Mouse (Mus musculus) heart, embryonic 11.5 days (tissue): ENCODE measurements around the gene Phldb1. TPM values are rescaled to one million over a fixed set of nuclear protein-coding genes. Genes with fewer than 3 reads are reported as not detected.
A peak's percentile ranks its signal among the peaks of the same experiment; 100 is the strongest.

Source experiments
- ATAC-seq: fragments of 200-750 bp; cut with Nextera tagmentation; replicated peaks from 2 replicates; pipeline ENCODE4 v1.8.0; 2017; ENCODE audit warnings: moderate library complexity; ENCODE audit not compliant: insufficient number of reproducible peaks, low FRiP score, low TSS enrichment
- H3K27ac ChIP-seq: fragments of 300-500 bp; sonication (generic); 2 replicates; pipeline ENCODE4 v1.5.1; 2014; ENCODE audit warnings: mild to moderate bottlenecking, low read depth, low read length
- H3K27me3 ChIP-seq: fragments of 300-500 bp; sonication (generic); 2 replicates; pipeline ENCODE4 v1.6.1; 2014; ENCODE audit warnings: mild to moderate bottlenecking, low read length, mixed read lengths; ENCODE audit not compliant: control insufficient read depth, insufficient read depth
- H3K36me3 ChIP-seq: fragments of 300-500 bp; sonication (generic); 2 replicates; pipeline ENCODE4 v1.6.1; 2014; ENCODE audit warnings: mild to moderate bottlenecking, low read length, moderate library complexity, mixed read lengths; ENCODE audit not compliant: control insufficient read depth, insufficient read depth
- H3K4me1 ChIP-seq: fragments of 300-500 bp; sonication (generic); 2 replicates; pipeline ENCODE4 v1.6.1; 2014; ENCODE audit warnings: low read length; ENCODE audit not compliant: control insufficient read depth, insufficient read depth
- H3K4me2 ChIP-seq: fragments of 300-500 bp; sonication (generic); 2 replicates; pipeline ENCODE4 v1.6.1; 2014; ENCODE audit warnings: mild to moderate bottlenecking, moderate library complexity
- H3K4me3 ChIP-seq: fragments of 300-500 bp; sonication (generic); 2 replicates; pipeline ENCODE4 v1.5.1; 2014; ENCODE audit warnings: low read depth, low read length
- H3K9ac ChIP-seq: fragments of 300-500 bp; sonication (generic); 2 replicates; pipeline ENCODE4 v1.6.1; 2014; ENCODE audit warnings: mild to moderate bottlenecking, low read depth, low read length, moderate library complexity
- H3K9me3 ChIP-seq: fragments of 300-500 bp; sonication (generic); replicated peaks from 2 replicates; pipeline ENCODE4 v1.6.1; 2016; ENCODE audit warnings: low read length; ENCODE audit not compliant: control insufficient read depth
- WGBS: fragments of 180-500 bp; shearing (Covaris S2); extraction: QIAGEN DNeasy Blood & Tissue Kit; methylation state at CpG from one replicate; pipeline ENCODE4 v1.1.7; 2014; ENCODE audit not compliant: insufficient replicate concordance; 5-methylcytosine and 5-hydroxymethylcytosine counted together
- polyA plus RNA-seq: library from polyadenylated mRNA; unstranded; fragments of >200 nt; fragmentation: Nextera tagmentation; extraction: Ambion mirVana; gene quantifications from 2 replicates; pipeline ENCODE4 v1.2.1, GENCODE M21; 2014

The Phldb1 gene
- polyA plus RNA-seq, 1 experiment from 2014 or later, result 23.6 TPM

- H3K27ac ChIP-seq, result no peak overlapping the region
- H3K27me3 ChIP-seq, result no peaks in the 10 kb centered on the region
- no peak for ATAC-seq
- H3K4me2 ChIP-seq, result no peak overlapping the region
- H3K36me3 ChIP-seq, result peaks cover 38% of the 10 kb centered on the region
- H3K9ac ChIP-seq, result no peak overlapping the region
- H3K4me1 ChIP-seq, result no peaks in the 10 kb centered on the region
- no peak overlapping the region for H3K4me3 ChIP-seq
- no peaks in the 10 kb centered on the region for H3K9me3 ChIP-seq
- 90% methylated on average over 7 of the region's 7 CpGs for WGBS
These were observed 13.5 kb upstream of the Phldb1 start for GRCm38 (mm10) chr9:44748473-44748872.

- no peak overlapping the region for H3K4me3 ChIP-seq
- H3K27ac ChIP-seq, result no peak overlapping the region
- 88% methylated on average over 3 of the region's 3 CpGs for WGBS
- H3K4me1 ChIP-seq, result no peaks in the 10 kb centered on the region
- no peak overlapping the region for H3K9ac ChIP-seq
- H3K36me3 ChIP-seq, result peaks cover 42% of the 10 kb centered on the region
- ATAC-seq, result no peak
- H3K27me3 ChIP-seq, result no peaks in the 10 kb centered on the region
- H3K4me2 ChIP-seq, result no peak overlapping the region
- H3K9me3 ChIP-seq, result no peaks in the 10 kb centered on the region
These were observed 12.3 kb upstream of the Phldb1 start for GRCm38 (mm10) chr9:44747341-44747740.

GRCm38 (mm10) chr9:44746666-44747065 lies 11.7 kb upstream of the Phldb1 start:
- no peak for ATAC-seq
- 90% methylated on average over 3 of the region's 3 CpGs for WGBS
- H3K36me3 ChIP-seq, result peaks cover 38% of the 10 kb centered on the region

GRCm38 (mm10) chr9:44745371-44745770 lies 10.4 kb upstream of the Phldb1 start:
- Histone ChIP-seq H3K36me3 (peaks cover 33% of the 10 kb centered on the region), H3K27ac (no peak overlapping the region)
- ATAC-seq, result no peak

More at GRCm38 (mm10) chr9:44746666-44747065, 11.7 kb upstream of the Phldb1 start:
- Histone ChIP-seq H3K9me3 (no peaks in the 10 kb centered on the region), H3K4me1 (no peaks in the 10 kb centered on the region), H3K27ac (no peak overlapping the region), H3K9ac (no peak overlapping the region), H3K4me2 (no peak overlapping the region), H3K27me3 (no peaks in the 10 kb centered on the region), H3K4me3 (no peak overlapping the region)

GRCm38 (mm10) chr9:44740663-44741192 lies 5.7 kb upstream of the Phldb1 start:
- no peak overlapping the region for H3K4me3 ChIP-seq
- no peak for ATAC-seq
- 72% methylated on average over 1 of the region's 1 CpGs for WGBS
- H3K36me3 ChIP-seq, result peaks cover 13% of the 10 kb centered on the region
- H3K4me1 ChIP-seq, result peaks cover 5% of the 10 kb centered on the region; the same call in 1 of the 2 replicates
- no peak overlapping the region for H3K9ac ChIP-seq
- no peaks in the 10 kb centered on the region for H3K9me3 ChIP-seq
- no peak overlapping the region for H3K27ac ChIP-seq
- no peak overlapping the region for H3K4me2 ChIP-seq
- H3K27me3 ChIP-seq, result no peaks in the 10 kb centered on the region

More at GRCm38 (mm10) chr9:44745371-44745770, 10.4 kb upstream of the Phldb1 start:
- H3K27me3 ChIP-seq, result no peaks in the 10 kb centered on the region
- no peak overlapping the region for H3K4me3 ChIP-seq
- H3K9ac ChIP-seq, result no peak overlapping the region
- no peaks in the 10 kb centered on the region for H3K4me1 ChIP-seq
- H3K4me2 ChIP-seq, result no peak overlapping the region
- WGBS, result 93% methylated on average over 7 of the region's 7 CpGs
- H3K9me3 ChIP-seq, result no peaks in the 10 kb centered on the region

- no peaks in the 10 kb centered on the region for H3K9me3 ChIP-seq
- no peak overlapping the region for H3K9ac ChIP-seq
- H3K27me3 ChIP-seq, result no peaks in the 10 kb centered on the region
- H3K4me3 ChIP-seq, result no peak overlapping the region
- WGBS, result 24% methylated on average over 8 of the region's 8 CpGs
- H3K36me3 ChIP-seq, result no peaks in the 10 kb centered on the region; the same call in none of the 2 replicates
- no peak for ATAC-seq
- H3K4me2 ChIP-seq, result no peak overlapping the region
- peaks cover 6% of the 10 kb centered on the region for H3K4me1 ChIP-seq
- peak overlapping the region; percentile 66 for H3K27ac ChIP-seq
These were observed 2.4 kb upstream of the Phldb1 start for GRCm38 (mm10) chr9:44737240-44737949.

GRCm38 (mm10) chr9:44736301-44736700 lies 1.3 kb upstream of the Phldb1 start:
- Histone ChIP-seq H3K9ac (no peak overlapping the region), H3K36me3 (no peaks in the 10 kb centered on the region; the same call in 1 of the 2 replicates), H3K4me3 (no peak overlapping the region), H3K9me3 (no peaks in the 10 kb centered on the region), H3K27ac (no peak overlapping the region), H3K4me2 (no peak overlapping the region), H3K27me3 (no peaks in the 10 kb centered on the region), H3K4me1 (peaks cover 8% of the 10 kb centered on the region)
- ATAC-seq, result no peak
- WGBS, result 80% methylated on average over 2 of the region's 2 CpGs

GRCm38 (mm10) chr9:44735886-44736285 lies 888 bp upstream of the Phldb1 start:
- Histone ChIP-seq H3K27me3 (no peaks in the 10 kb centered on the region), H3K4me1 (peaks cover 8% of the 10 kb centered on the region), H3K4me2 (no peak overlapping the region; the same call in 1 of the 2 replicates), H3K4me3 (no peak overlapping the region), H3K36me3 (no peaks in the 10 kb centered on the region), H3K27ac (no peak overlapping the region), H3K9ac (no peak overlapping the region), H3K9me3 (no peaks in the 10 kb centered on the region)
- ATAC-seq, result no peak
- 77% methylated on average over 6 of the region's 6 CpGs for WGBS
